Mouse (Mus musculus) A20 (cell line): ENCODE measurements around the gene Nup54.

Source experiments
- DNase-seq: peaks from one replicate; pipeline ENCODE4 v3.0.0-alpha.2; 2011; ENCODE audit warnings: low read depth, low spot score

Gene Nup54

GRCm38 (mm10) chr5:92376795-92377405 lies 58.1 kb downstream of the Nup54 start:
- DNase-seq = no peak

DNA sequence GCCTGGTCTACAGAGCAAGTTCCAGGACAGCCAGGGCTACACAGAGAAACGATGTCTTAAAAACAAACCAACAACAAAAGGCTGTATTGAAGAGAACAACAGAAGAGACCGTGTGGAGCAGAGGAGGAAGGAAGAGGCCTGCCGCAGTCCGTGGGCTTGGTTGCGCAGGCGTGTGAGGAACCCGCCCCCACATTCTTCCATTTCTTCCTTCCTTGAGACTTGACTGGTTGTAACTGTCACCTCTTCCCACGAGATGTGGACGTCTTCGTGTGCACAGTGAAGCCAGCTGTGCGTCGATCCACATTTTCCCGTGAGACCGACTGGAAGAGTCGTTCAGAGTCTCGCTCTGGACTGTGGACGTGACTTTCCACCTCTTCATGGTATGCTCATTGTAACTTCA lies 59.7 kb downstream of the Nup54 start:
- no peak for DNase-seq

- peak; percentile 79 for DNase-seq
These were observed 60.3 kb downstream of the Nup54 start for GRCm38 (mm10) chr5:92374721-92375142.

DNA sequence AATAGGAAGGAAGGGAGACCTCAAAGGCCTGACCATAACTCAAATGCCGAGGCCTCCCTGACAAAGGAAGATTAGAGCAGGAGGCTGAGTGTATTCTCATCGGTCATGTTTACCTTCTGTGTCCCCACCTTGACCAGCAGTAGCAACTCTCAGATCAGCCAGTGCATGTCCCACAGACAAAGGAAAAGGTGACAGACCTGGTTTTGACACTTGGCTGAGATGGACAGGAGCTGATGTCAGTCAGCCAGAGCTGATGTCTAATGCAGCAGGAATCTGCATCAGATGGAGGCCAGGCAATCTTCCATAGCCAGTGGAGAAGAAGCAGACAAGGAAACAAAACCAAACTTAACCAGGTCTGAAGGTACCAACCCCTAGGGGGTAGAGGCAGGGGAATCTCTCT lies 62.4 kb downstream of the Nup54 start:
- DNase-seq = no peak

- no peak for DNase-seq
These were observed 63.5 kb downstream of the Nup54 start for GRCm38 (mm10) chr5:92371361-92371976.

GRCm38 (mm10) chr5:92370891-92371290 lies 64.1 kb downstream of the Nup54 start:
- no peak for DNase-seq

DNA sequence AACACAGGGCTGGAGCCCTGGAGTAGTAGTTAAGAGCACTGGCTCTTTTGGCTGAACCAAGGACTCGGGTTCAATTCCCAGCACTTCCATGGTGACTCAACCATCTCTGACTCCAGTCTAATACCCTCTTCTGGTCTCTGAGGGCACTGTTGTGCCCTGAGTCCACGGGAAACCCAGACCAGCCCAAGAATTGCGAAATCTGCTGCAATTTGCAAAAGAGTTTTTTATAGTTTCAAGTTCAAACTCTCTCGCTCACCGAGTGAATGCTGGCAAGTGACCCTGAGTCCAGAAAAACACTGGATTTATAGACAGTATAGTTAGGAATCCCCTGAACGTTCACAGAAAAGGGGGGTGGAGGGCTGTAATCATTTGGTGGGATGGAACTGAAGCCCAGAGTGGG lies 64.6 kb downstream of the Nup54 start:
- no peak for DNase-seq

DNA sequence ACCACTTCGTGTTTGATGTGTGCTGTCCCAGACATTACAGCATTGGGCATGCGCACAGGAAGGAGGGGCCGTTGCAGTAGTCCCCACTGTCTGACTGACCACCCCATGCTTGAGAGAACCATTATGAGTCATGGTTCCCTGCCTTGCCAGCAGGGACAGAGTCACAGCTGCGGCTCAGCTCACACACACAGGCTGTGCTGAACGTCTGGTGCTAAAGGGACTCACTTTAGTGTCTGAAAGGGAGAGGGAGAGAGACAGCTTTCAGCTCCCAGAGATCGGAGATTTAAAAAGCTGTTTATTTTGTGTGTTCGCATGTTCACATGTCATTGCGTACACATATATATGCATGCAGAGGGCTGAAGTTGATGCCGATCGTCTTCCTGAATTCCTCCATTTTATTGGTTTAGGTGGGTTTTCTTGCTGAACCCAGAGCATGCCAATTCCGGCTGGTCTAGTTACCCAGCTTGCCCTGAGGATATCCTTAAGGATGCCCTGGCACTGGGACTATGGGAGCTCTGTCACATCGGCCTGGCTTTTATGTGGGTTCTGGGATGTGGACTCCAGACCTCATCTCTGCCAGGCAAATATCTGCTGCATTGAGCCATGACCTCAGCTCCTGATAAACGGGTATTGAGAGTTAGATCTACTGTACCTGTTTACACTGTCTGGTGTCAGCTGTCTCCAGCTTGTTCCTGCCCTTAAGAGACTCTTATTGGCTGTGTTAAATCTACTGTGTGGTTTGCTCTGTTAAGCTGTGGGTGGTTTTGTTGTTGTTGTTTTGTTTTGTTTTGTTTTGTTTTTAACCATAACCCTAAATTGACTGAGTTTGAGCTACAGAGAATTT lies 65.6 kb downstream of the Nup54 start:
- peak; percentile 70 for DNase-seq

DNA sequence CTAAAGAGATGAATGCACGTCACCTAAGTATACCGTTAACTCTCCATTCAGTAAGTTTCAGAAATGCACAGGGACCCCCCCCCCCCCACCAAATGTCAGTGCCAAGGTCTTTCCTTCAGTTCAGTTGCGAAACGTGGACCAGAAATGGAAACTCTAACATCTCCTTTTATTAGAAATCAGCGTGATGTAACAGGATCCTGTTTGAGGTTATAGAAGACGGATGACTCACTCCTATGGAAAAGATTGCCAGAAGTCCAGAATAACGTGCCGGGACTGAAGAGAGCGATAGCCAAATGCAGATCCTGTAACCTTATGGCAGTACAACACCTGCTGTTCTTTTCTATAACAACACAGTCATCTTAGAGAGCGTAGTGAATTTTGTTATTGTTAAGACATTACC lies 66.6 kb downstream of the Nup54 start:
- no peak for DNase-seq

GRCm38 (mm10) chr5:92366565-92366964 lies 68.5 kb downstream of the Nup54 start:
- DNase-seq = no peak
